Mouse (Mus musculus) spleen, postnatal 36 days (tissue): ENCODE results near the gene Stt3a.

Source experiments
- DNase-seq, 2 experiments: peaks; one replicate each; pipeline ENCODE4 v3.0.0; 2022; ENCODE audit warnings: low spot score in 2 of 2, mixed read lengths in 1 of 2

Gene Stt3a

GRCm38 (mm10) chr9:36716624-36717023, 50.9 kb downstream of the Stt3a start:
- no peak for DNase-seq

- no peak for DNase-seq
Observed at GRCm38 (mm10) chr9:36707304-36707703, 60.2 kb downstream of the Stt3a start.

DNA sequence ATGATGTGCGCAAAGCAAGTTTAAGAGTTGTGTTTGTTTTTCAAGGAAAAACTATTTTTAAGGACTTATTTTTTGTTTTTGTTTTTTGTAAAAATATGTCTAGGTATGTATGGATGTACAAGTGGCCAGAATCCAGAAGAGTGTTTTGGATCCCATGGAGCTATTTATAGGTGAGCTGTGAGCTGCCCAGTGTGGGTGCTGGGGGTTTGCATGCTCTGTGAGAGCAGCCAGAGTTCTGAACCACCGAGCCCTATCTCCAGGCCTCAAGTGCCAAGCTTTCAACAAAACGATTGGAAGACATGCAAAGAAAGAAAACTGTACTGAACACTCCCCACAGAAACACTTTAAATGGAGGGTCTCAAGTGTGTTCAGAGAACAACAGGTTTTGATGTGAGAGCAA, 61.6 kb downstream of the Stt3a start:
- no peak for DNase-seq

GRCm38 (mm10) chr9:36694276-36694675, 73.2 kb downstream of the Stt3a start:
- DNase-seq = no peak

GRCm38 (mm10) chr9:36692920-36693319, 74.6 kb downstream of the Stt3a start, which contains the start of gene Acrv1:
TSS of gene Acrv1 (plus strand) at chr9:36693220.
- no peak for DNase-seq

- DNase-seq = no peak
Observed at GRCm38 (mm10) chr9:36687329-36687728, 80.2 kb downstream of the Stt3a start.

DNA sequence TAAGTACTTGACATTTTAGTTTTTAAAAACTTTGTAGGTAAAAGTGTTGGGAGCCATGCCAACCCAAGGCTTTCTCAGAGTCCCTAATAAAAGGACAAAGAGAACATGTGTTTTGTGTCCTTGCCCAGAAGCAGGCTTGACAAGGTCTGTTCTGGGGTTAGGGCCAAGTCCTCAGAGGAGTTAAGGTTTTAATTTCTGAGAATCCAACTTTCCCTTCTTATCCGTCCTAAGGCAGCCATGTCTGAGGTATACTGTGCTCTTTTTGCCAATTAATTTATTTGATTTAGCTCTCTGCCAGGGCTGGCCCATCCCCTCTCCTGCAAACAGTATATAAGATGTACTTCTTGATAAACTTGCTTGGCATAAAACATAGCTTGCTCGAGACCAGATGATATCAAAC, 86.1 kb downstream of the Stt3a start:
- no peak for DNase-seq
